Mouse (Mus musculus): ENCODE data around the gene Cabp7.
A peak's percentile ranks its signal among the peaks of the same experiment; 100 is the strongest.

The Cabp7 gene

DNA sequence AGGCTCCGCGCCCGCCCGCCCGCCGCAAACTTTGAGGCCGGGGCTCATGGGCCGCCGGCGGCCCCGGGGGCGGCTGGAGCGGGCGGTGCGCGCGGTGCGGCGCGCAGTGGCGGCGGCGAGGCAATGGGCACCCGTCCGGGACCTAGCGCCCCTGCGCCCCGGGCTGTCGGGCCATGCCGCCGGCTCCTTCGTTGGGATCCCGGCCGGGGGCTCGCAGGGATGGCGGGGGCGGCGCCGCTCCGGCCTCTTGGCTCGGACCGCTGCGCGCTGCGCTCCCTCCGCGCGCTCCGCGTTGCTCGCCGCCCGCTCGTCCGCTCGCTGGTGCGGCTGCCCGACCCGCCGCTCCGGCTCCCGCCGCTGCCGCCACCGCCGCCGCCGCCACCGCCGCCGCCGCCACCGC, at the start of gene Cabp7:
Gene Cabp7 (minus strand): TSS at position 46 of the 400 bp plus-strand sequence.
- no peak for DNase-seq (ENCODE audit: low spot score in 2 of 2)

DNA sequence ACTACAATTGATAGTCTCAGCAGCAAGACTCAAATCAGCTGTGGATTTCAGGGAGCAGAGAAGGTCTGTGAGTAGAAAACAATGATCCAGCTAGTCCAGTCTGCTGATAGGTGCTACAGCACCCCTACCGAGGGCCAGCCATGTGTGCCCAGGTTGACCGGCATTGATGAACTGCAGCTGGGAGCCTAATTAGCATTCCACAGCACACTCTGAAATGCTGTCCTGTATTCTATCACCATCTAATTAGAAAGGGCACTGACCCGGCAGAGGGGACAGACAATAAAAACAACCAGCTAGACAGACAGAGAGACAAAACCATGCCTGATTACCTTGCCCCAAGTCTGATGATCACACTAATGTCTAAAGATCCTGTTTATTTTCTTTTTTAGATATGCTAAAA, 46.4 kb upstream of the Cabp7 start:
- no peak for DNase-seq (ENCODE audit: low spot score in 2 of 2)

DNA sequence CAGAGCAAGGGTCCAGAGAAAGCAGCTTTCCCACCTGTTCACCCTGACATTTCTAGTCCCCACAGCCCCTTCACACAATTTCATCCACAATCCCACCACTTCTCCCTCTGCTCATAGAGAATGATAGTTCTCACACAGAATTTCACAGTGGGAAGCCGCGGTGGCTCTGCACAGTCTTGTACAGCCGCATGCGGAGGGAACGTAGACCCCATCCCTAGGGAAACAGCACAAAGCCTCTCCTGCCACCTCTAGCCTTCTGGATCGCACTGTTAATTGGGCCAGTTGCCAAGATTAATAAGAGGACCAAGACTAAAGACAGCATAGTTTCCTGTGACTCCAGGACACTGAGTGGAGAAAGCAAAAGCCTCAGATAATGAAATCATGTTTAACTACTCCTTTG, 45.0 kb upstream of the Cabp7 start:
- DNase-seq (ENCODE audit: low spot score in 2 of 2): no peak

DNA sequence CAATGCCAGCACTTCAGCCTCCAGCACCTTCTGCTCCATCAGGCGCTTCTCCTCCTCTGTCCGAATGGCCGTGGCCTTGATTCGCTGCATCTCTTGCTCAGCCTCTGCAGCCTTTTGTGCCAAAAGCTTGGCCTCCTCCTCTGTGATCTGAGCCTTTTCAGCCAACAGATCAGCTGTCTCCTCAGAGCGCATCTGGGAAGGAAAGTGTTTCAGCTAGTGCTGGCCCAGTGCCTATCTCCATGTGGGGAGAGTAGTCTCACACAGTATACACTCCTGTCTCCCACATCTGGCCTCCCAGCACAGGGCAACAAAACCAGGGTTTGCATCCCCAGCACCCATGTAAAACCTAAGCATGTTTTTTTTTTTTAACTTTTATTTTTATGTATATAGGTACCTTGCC, 43.1 kb upstream of the Cabp7 start:
- DNase-seq (ENCODE audit: low spot score in 2 of 2): peak in 1 of 2 experiments; percentile 30

DNA sequence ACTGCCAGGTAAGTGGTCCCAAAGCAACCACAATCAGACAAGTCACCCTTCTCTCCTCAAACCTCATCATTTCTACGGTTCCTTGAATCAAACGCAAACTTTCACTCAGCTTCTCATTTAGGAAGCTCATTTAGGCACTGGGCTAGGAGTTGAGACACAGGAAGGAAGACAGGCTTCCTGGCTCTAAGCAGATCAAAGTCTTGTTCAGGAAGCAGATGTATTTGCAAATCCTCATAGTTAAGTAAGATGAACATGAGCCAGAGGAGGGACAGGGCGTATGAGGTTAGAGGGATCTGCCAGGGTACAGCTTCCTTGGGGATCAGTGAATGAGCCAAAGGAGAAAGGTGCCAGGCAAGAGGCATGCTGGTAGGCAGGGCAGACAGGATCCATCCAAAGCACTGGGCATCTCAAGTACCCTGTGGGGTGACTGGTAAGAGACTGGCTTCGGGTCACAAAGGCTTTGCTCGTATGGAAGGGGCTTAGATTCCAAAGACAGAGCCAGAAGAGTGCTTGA, 38.1 kb upstream of the Cabp7 start:
- DNase-seq (ENCODE audit: low spot score in 2 of 2): no peak

DNA sequence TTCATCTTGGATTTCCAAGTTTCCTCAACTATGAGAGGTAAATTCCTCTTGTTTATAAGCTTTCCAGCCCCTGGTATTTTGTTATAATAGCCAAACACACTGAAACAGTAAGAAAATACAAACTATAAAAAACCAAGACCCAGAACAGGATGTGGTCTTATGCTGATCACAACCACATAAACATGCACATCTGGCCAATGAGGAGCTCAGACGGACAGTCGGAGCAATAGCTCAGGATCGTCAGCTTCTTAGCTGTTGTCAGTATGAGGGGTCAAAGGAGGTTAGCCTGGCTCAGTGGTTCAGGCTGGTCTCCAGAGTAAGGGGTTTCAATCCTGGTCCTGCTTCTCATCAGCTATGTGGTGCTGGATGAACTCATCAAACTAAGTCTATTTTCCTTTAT, 36.5 kb upstream of the Cabp7 start:
- DNase-seq (ENCODE audit: low spot score in 2 of 2): no peak

DNA sequence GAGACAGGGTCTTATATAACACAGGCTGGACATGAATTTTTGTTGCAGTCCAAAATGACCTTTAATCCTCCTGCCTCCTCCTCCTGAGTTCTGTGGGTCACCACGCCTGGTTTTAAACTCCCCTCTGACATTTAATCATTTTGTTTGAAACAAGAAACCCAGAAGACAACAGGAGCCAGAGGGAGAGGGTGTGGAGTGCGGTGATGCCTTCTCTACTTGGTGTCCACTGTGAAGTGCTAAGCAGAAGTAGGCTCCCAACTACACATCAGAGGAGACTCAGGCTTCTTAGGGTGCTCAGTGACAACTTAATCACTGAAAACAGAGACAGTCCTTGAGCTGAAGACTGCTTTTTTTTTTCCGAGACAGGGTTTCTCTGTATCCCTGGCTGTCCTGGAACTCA, 34.3 kb upstream of the Cabp7 start:
- DNase-seq (ENCODE audit: low spot score in 2 of 2): no peak

DNA sequence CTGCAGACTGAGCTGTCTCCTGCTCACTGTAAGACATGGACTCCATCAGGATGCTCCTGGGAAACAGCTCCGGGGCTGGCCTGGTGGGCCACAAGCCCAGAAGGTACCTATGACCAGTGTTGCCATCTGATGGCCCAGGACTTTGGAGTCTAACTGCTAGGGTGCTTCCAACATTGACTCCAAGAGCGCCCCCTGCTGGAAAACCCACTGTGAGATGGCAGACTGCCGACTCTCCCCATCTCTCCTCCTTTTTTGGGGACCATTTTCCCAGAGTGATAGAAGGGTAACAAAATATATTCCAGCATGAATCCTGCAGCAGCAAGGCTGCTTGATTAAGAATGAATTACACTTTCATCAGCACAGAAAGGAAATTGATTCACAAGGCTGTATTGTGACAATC, 26.3 kb upstream of the Cabp7 start:
- DNase-seq (ENCODE audit: low spot score in 2 of 2): peak in 1 of 2 experiments; percentile 63

DNA sequence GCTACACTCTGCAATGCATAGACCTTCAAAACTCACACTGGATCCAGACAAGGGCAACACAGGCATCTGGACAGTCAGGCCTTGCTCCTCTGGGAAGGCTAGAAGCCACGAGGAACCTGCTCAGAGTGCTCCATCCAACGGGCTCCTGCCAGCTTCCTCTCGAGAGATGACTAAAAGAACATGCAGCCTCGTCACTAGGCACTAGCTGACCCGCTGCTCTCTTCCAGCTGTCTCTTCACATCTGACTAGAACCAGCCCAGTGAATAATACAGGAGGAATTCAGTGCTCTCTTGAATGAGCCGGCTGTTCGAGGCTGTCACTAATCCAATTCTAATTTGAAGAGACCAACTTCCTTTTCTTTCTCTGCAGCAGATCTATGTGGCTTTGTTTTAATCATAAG, 25.2 kb upstream of the Cabp7 start:
- DNase-seq (ENCODE audit: low spot score in 2 of 2): no peak

DNA sequence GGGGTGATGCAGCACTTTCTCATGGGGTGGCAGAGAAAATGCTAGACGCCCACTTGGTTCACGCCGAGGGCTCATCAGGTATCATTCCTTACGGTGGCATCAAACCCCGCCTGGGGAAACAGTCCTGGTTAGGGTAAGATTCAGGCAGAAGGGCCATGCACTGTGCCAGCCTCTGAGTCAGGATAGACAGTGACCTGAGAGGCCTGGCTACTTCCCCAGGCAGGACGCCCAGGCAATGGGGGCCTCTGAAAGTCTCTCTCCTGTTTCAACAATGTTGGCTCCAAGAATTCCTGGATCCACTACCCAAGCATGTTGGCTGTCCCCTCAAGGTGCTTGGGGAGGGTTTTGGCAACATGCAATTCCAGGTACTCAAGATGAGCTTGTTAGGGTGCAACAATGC, 23.3 kb upstream of the Cabp7 start:
- no peak for DNase-seq (ENCODE audit: low spot score in 2 of 2)

DNA sequence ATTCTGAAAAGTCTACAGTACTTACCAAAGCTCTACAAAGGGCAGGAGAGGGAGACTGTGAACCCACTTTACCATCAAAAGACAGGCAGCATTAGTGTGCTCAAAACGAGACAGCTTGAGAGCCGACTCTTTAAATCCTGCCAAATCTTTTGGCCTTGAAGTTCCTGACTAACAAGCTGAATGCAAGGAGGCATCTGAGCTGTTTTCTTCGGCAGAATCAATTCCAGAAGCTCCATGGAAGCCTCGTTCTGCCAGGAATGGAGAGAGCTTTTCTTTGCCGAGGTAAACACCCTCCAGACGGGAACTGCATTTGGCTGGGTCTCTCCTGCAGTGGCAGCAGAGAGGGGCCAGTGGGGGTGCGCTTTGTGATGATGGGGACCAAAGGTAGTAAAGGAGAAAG, 22.7 kb upstream of the Cabp7 start:
- peak; percentile 51 to 61 for DNase-seq (ENCODE audit: low spot score in 2 of 2)

DNA sequence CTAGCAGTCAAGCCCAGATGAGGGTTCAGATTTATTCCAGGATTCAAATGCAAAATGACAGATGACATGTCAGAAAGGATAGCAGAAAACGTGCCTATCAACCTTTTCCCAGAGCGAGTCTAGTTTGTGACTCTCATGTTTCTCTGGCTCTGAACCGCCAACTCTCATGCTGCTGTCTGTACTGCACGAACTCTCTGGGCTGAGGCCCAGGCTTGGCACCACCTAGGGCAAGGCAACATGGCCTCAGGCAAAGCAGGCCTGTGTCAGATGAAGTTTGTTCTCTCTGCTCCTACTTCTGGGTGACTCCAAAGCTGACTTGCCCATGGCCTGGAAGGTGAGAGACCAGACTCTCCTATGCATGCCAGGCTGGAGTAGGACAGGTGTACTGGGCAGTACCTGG, 21.8 kb upstream of the Cabp7 start:
- no peak for DNase-seq (ENCODE audit: low spot score in 2 of 2)

DNA sequence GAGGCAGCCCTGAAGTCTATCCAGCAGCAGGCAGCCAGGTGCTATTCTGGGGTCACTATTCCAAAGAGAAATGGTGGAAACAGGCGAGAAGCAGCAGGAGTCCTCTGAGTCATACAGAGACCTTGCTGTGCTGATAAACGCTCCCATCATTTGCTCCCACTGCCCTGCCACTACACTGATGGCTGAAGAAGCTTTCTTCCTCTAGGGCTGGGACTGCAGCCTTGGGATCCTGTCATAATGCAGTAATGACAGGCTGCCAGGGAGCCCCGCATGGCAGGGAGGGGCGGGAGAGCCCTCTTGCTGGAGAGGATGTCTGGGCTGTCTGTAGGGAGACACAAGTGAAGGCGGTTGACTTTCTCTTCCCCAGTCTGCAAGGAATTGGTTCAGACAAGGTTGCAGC, 17.9 kb upstream of the Cabp7 start:
- DNase-seq (ENCODE audit: low spot score in 2 of 2): no peak

DNA sequence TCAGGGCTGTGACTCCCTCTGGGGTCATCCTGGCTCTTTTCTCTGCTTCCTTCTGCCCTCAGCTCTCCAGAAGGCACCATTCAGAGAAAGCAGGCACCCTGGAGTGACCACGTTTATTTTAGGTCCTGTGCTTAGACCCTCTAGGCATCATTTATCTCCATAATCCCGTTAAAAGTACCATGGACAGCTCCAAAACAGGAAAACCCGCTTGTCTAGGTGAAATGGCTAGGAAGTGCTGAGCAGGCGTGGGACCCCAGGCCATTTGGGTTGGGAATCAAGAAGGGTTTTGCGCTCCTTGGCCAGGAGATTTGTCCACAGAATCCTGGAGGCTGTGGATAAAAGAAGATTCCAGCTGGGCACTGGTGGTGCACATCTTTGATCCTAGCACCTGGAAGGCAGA, 17.1 kb upstream of the Cabp7 start:
- no peak for DNase-seq (ENCODE audit: low spot score in 2 of 2)

DNA sequence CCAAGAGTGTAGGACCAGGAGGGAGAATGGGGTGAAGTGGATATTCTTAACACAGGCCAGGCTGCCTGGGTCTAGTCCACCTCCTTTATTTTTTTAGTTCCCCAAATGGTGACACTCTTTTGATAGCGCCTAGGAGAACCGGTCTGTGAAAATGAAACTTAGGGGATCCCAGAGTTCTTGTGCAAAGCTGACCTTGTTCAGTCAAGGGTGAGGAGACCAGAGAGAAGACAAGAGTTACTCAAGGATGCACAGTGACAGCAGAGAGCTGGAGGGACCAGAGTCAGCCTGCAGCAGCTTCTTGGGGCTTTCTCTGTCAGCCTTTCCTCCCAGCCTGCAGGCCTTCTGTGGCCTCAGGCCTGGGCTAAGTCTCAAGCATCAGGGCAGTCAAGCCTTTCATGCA, 15.9 kb upstream of the Cabp7 start:
- DNase-seq (ENCODE audit: low spot score in 2 of 2): no peak

DNA sequence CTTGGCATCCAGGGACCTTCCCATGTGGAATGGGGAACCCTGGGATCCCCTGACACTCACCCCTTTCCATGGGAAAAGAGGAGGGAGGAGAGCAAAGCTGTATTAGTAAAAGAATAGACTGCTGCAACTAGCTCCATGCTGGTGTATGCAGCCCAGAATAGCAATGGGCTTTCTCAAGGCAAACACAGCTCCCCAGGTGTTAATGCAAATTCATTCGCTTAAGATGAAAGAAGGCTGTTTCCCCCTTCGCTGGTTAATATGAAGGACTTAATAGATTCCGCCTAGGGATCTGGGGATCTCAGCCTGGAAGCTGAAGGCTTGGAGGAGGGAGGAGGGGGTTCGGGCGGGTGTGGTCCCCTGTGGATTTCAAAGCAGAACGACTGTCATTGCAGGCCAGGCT, 15.4 kb upstream of the Cabp7 start:
- no peak for DNase-seq (ENCODE audit: low spot score in 2 of 2)

DNA sequence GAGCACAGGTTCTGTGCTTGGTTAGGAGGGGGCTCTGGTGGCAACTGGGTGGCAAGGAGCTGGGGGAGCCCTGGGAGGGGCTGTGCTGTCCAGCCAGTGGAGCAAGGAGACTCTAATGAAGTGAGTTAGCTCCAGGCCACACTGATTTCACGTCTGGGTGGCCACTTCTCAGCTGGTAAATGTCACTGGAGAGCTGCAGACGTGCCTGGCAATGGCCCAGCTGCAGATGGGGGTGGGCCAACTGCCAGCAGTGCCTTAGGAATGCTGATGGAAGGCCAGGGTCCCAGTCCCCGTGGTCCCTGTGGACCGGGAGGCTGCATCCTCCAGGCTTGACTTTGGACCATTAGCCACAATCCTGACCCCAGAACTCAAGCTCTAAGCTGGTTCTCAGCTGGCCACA, 13.9 kb upstream of the Cabp7 start:
- no peak for DNase-seq (ENCODE audit: low spot score in 2 of 2)

DNA sequence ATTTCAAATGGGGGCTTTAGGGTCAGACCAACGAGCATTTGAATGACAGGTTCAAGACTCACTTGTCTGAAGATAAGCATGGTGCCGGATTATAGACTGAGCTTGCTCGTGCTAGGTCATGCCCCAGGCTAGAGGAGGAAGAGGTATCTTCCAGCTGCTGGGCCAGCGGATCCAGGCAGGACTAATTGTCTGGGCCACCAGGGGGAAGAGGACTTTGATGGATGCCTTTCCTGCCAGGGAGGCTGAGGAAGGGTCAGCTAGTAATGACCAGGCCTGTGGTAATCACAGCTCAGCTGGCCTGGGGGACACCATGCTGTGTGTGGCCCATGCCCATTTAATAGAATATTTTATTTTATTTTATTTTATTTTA, 11.2 kb upstream of the Cabp7 start:
- DNase-seq (ENCODE audit: low spot score in 2 of 2): no peak

DNA sequence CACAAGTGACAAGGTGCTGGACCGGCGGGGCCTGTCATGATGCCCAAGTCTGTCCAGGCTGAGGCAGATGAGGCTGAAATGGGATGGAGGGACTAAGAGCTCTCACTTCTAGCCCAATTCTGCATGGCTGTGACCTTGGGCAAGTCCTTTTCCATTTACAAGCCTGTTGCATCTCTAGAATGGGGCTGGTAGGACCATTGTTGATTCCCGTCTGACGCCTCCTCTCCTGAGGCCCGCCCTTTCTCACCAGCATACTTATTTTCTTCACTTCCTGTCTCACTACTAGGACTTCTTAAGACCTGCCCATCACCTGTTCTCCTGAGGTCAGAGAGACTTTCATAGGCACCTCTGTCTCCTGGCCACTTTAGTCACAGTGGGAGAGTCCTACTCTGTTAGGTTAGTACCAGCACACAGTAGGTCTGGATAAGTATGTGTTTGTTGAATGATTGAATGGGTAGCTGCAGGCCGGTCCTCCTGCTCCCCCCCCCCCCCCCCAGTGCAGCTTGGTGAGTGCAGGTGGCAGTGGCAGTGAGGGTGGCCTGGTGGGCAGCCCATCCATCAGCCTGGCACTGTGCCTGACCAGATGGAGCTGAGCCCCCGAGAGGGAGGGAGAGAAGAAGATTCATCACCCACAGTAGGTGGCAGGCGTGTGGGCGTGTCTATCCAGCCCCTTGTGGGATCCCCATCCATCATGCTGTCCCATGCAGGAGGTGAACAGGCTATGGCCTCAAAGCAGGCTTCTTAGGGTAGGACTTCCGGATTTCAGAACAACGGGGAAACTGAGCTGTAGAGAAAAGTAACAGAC, 10.6 kb upstream of the Cabp7 start:
- DNase-seq (ENCODE audit: low spot score in 2 of 2): no peak

DNA sequence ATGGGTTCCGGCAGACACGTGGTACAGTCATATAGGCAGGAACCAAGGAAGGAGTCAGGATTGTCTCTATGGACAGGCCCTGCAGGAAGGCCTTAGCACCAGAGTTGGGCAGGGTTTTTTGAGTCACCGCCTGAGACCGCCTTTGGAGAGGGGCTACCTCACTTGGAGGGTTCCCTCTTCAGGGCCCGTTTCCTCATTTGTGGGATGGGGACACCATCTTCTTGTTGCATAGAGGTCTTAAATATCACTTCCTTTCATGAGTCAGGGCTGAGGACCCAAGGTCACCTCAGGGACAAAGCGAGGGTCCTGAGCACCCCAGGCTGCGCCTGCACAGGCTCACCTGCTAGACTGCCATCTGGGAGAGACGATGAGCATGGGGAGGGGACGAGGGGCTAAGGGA, 9.9 kb upstream of the Cabp7 start:
- DNase-seq (ENCODE audit: low spot score in 2 of 2): no peak

DNA sequence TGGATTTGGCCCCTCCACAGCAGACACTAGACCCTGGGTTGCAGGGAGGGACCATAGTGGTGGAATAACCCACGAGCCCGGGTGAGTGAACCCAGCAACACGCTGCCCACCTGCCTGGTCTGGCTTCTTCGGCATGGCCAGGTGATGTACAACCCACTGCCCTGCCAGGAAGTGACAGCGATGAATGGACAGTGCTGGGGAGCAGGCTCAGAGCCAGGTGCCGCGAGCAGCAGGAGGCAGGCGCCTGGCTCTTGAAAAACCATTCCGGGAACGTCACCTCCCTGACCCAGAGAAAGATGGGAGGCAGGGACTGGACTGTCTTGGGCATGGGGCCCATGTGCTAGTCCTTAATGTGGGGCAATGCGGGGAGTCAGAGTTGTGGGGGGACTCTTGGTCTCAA, 8.3 kb upstream of the Cabp7 start:
- DNase-seq (ENCODE audit: low spot score in 2 of 2): no peak

DNA sequence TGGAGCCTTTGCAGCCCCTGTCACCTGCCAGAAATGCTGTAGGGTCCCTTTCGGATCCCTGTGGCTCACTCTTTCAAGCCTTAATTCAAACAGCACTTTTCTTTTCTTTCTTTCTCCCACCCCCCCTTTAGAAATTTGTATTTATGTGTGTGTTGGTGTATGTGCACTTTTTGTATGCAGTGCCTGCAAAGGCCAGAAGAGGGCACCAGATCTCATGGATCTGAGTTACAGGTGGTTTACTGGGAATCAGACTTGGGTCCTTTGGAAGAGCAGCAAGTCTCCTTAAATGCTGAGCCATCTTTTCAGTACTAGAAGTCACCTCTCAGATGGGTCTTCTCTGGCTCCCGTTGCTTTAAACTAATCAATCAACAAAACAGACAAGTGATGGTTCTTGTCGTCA, 7.5 kb upstream of the Cabp7 start:
- DNase-seq (ENCODE audit: low spot score in 2 of 2): no peak

DNA sequence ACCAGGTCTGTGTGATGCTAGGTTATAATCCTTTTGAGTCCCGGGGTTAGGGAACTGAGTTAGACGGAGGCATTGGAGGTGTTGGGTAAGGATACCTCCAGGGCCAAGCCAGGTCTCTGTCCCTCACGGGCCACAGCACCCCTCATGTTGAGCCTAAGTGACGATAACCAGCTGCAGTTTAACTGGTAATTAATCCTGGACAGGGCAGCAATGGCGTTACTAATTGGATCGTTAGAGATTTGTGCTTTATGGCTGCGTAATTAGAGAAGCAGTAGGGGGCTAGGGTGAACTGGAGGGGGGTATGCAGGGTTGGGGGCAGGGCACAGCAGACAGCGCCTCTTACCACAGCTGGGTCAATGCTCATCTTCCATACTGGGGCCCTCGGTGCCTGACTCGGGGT, 6.3 kb upstream of the Cabp7 start:
- no peak for DNase-seq (ENCODE audit: low spot score in 2 of 2)

DNA sequence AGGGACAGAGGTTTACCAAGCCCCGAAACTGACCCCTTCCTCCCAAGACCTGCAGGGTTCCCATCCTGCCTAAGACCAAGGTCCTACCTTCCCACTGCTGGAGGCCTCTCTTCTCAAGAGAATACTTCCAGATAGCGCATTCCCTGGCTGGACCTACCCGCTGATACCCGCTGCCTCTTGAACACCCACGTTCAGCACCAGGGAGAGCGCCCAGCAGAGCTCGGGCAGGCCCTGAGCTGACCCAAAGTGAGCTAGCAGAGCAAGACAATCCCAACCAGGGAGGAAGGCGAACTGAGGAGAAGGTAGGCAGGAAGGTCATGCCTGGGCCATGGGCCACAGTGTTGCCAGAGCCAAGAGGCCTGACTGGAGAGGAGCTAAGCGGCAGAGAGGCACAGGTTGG, 3.7 kb upstream of the Cabp7 start:
- DNase-seq (ENCODE audit: low spot score in 2 of 2): no peak

Data from right cerebral cortex, postnatal 10 days (tissue).